Mouse (Mus musculus) kidney, adult 2 months (tissue): ENCODE results near the gene Hist2h2ac.

Experiments used
- CTCF ChIP-seq: fragments of 200-500 bp; conservative IDR thresholded peaks from 2 replicates; pipeline ENCODE4 v1.5.1; 2011; ENCODE audit warnings: low read depth, mild to moderate bottlenecking, control low read depth, low read length, moderate library complexity, mixed read lengths; ENCODE audit not compliant: insufficient read depth, insufficient read length
- POLR2A ChIP-seq: fragments of 200-500 bp; IDR thresholded peaks from one replicate; pipeline ENCODE4 v1.6.1; 2011; ENCODE audit warnings: low read depth, low read length, control low read depth

- no peak for TF ChIP-seq CTCF
- TF ChIP-seq POLR2A = peak; percentile 97
Observed at GRCm38 (mm10) chr3:96269511-96270474, 49.1 kb upstream of the Hist2h2ac start, which contains the start of gene Hist2h2bb.
